Mouse (Mus musculus) cortical plate, adult 2 months (tissue): ENCODE results near the gene Nceh1.

Source experiments
- CTCF ChIP-seq: fragments of 200-500 bp; IDR thresholded peaks from 2 replicates; pipeline ENCODE4 v1.5.1; 2011; ENCODE audit warnings: mild to moderate bottlenecking, control low read depth, low read length; ENCODE audit not compliant: insufficient read depth; ENCODE audit errors: extremely low read depth
- POLR2A ChIP-seq: fragments of 200-500 bp; IDR thresholded peaks from 2 replicates; pipeline ENCODE4 v1.6.1; 2011; ENCODE audit warnings: mild to moderate bottlenecking, low read length, control low read depth; ENCODE audit not compliant: insufficient read depth; ENCODE audit errors: extremely low read depth

GRCm38 (mm10) chr3:27179711-27180110 is 3.1 kb upstream of the Nceh1 start:
- TF ChIP-seq CTCF (no peak), POLR2A (no peak)
